Mouse (Mus musculus): ENCODE measurements at regions not wholly inside any gene's neighbourhood (a gene's known extent, or its start where the extent isn't known, plus 50 kb on each side); places are given as distances from the start of the nearest gene placed in this dataset.

- no peak for ATAC-seq (ENCODE audit: insufficient number of reproducible peaks, insufficient read depth, low FRiP score, low TSS enrichment, low read depth)
- Histone ChIP-seq H3K36me3 (no peaks in the 10 kb centered on the region), H3K27me3 (no peaks in the 10 kb centered on the region), H3K4me1 (peaks cover 23% of the 10 kb centered on the region), H3K4me3 (no peak overlapping the region), H3K27ac (no peak overlapping the region), H3K9ac (no peak overlapping the region), H3K4me2 (no peak overlapping the region), H3K9me3 (no peaks in the 10 kb centered on the region)
- 62% methylated on average over 9 of the region's 9 CpGs for WGBS
These were observed 79.4 kb upstream of the Irf2bp2 start for GRCm38 (mm10) chr8:126673038-126673740.

- 90% methylated on average over 11 of the region's 11 CpGs for WGBS
- H3K9me3 ChIP-seq, result no peaks in the 10 kb centered on the region
- H3K36me3 ChIP-seq, result no peaks in the 10 kb centered on the region
- H3K27me3 ChIP-seq, result no peaks in the 10 kb centered on the region
- no peak overlapping the region for H3K4me2 ChIP-seq
- H3K9ac ChIP-seq, result no peak overlapping the region
- no peak overlapping the region for H3K27ac ChIP-seq
- ATAC-seq (ENCODE audit: insufficient number of reproducible peaks, insufficient read depth, low FRiP score, low TSS enrichment, low read depth), result no peak
- peaks cover 38% of the 10 kb centered on the region for H3K4me1 ChIP-seq
- no peak overlapping the region for H3K4me3 ChIP-seq
These were observed 77.8 kb upstream of the Irf2bp2 start for GRCm38 (mm10) chr8:126671594-126671993.

- H3K27ac ChIP-seq, result peak overlapping the region; percentile 99; the same call in 1 of the 2 replicates
- peaks cover 51% of the 10 kb centered on the region for H3K4me1 ChIP-seq
- WGBS, result 74% methylated on average over 9 of the region's 9 CpGs
- H3K9me3 ChIP-seq, result no peaks in the 10 kb centered on the region
- H3K4me2 ChIP-seq, result no peak overlapping the region
- no peaks in the 10 kb centered on the region for H3K27me3 ChIP-seq
- no peak for ATAC-seq (ENCODE audit: insufficient number of reproducible peaks, insufficient read depth, low FRiP score, low TSS enrichment, low read depth)
- H3K36me3 ChIP-seq, result no peaks in the 10 kb centered on the region
- H3K9ac ChIP-seq, result no peak overlapping the region
- H3K4me3 ChIP-seq, result no peak overlapping the region
These were observed 76.1 kb upstream of the Irf2bp2 start for GRCm38 (mm10) chr8:126669919-126670318.

DNA sequence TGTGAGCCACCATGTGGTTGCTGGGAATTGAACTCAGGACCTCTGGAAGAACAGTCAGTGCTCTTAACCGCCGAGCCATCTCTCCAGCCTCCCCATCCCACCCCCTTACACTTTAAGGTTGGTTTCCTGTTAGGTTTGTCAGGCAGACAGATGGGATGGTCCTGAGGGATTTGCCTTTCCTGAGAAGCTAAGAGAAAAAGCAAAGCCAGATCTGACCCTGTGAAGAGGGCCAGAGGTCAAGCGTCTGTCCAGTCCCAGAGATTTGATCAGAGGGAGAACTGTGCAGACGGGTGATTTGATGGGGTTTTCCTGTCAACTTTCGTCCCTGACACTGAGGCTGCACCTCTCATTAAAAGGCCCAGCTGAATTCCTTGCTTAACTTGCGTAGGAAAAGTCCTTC lies 75.4 kb upstream of the Irf2bp2 start:
- no peak overlapping the region for H3K4me2 ChIP-seq
- H3K36me3 ChIP-seq, result no peaks in the 10 kb centered on the region
- peaks cover 59% of the 10 kb centered on the region for H3K4me1 ChIP-seq
- no peak overlapping the region for H3K9ac ChIP-seq
- H3K27me3 ChIP-seq, result no peaks in the 10 kb centered on the region
- WGBS, result 50% methylated on average over 6 of the region's 6 CpGs
- H3K4me3 ChIP-seq, result no peak overlapping the region
- ATAC-seq (ENCODE audit: insufficient number of reproducible peaks, insufficient read depth, low FRiP score, low TSS enrichment, low read depth), result no peak
- H3K9me3 ChIP-seq, result no peaks in the 10 kb centered on the region
- H3K27ac ChIP-seq, result peak overlapping the region; percentile 99; the same call in 1 of the 2 replicates

DNA sequence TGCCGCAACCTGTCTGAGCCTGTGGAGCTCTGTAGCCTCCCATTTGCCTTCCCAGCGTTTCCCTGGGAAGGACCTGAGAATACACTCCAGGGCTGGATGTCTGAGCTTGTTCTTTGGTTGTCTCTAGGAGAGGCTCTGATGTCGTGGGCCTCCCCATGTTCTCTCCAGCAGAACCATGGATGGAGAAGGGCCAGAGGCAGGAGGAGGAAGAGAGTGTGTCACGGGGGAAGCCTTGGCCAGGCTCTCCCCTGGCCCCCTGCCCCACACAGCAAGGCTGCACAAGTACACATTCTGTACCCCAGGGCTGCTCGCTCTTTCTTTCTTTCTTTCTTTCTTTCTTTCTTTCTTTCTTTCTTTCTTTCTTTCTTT lies 74.9 kb upstream of the Irf2bp2 start:
- H3K4me3 ChIP-seq, result no peak overlapping the region
- H3K27me3 ChIP-seq, result no peaks in the 10 kb centered on the region
- ATAC-seq (ENCODE audit: insufficient number of reproducible peaks, insufficient read depth, low FRiP score, low TSS enrichment, low read depth), result no peak
- WGBS, result 60% methylated on average over 5 of the region's 5 CpGs
- H3K36me3 ChIP-seq, result no peaks in the 10 kb centered on the region
- H3K4me2 ChIP-seq, result no peak overlapping the region
- no peaks in the 10 kb centered on the region for H3K9me3 ChIP-seq
- H3K4me1 ChIP-seq, result peaks cover 64% of the 10 kb centered on the region
- peak overlapping the region; percentile 99 for H3K27ac ChIP-seq
- no peak overlapping the region for H3K9ac ChIP-seq

- no peaks in the 10 kb centered on the region for H3K36me3 ChIP-seq
- 39% methylated on average over 16 of the region's 16 CpGs for WGBS
- H3K9ac ChIP-seq, result peak overlapping the region; percentile 12; the same call in 1 of the 2 replicates
These were observed 74.2 kb upstream of the Irf2bp2 start for GRCm38 (mm10) chr8:126667721-126668656.

DNA sequence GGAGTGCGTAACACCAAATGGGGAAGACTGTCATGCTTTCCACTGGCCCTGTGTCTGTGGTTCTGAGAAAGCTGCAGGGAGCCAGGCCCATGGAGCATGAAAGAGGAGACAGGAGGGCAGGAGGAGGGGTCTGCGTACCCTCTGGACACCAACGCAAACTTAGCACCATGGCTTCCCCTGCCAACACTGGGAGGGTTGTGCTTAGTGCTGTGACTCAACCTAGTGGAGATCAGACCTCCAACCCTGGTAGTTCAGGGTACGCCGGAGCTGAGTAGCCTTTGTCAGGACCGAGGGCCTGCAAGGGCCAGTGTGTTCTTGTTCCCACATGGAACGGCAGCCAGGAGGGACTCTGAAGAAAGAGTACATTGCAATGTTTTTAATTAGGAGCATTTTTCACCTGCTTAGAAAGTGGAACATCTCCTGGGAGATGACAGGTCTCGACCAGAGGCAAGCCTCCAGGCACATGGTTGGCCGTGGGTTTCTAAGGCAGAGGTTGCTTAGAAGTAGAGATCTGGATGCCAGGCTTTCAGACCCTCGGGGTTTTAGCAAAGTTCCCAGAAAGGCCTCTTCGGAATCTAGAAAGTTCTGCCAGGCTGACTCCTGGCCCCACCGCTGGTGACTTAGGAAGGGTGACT lies 73.4 kb upstream of the Irf2bp2 start:
- Histone ChIP-seq H3K9me3 (no peaks in the 10 kb centered on the region), H3K4me2 (peak overlapping the region; percentile 52), H3K27ac (peak overlapping the region; percentile 99), H3K27me3 (no peaks in the 10 kb centered on the region), H3K36me3 (no peaks in the 10 kb centered on the region), H3K4me1 (peaks cover 75% of the 10 kb centered on the region), H3K9ac (peak overlapping the region; percentile 56), H3K4me3 (no peak overlapping the region)
- WGBS, result 30% methylated on average over 12 of the region's 12 CpGs
- ATAC-seq (ENCODE audit: insufficient number of reproducible peaks, insufficient read depth, low FRiP score, low TSS enrichment, low read depth), result no peak; the same call in 1 of the 2 replicates

More at GRCm38 (mm10) chr8:126667721-126668656, 74.2 kb upstream of the Irf2bp2 start:
- no peaks in the 10 kb centered on the region for H3K9me3 ChIP-seq
- H3K4me2 ChIP-seq, result no peak overlapping the region; the same call in 1 of the 2 replicates
- no peak; the same call in 1 of the 2 replicates for ATAC-seq (ENCODE audit: insufficient number of reproducible peaks, insufficient read depth, low FRiP score, low TSS enrichment, low read depth)
- H3K27ac ChIP-seq, result peak overlapping the region; percentile 99
- H3K4me1 ChIP-seq, result peaks cover 71% of the 10 kb centered on the region
- H3K4me3 ChIP-seq, result no peak overlapping the region
- H3K27me3 ChIP-seq, result no peaks in the 10 kb centered on the region

DNA sequence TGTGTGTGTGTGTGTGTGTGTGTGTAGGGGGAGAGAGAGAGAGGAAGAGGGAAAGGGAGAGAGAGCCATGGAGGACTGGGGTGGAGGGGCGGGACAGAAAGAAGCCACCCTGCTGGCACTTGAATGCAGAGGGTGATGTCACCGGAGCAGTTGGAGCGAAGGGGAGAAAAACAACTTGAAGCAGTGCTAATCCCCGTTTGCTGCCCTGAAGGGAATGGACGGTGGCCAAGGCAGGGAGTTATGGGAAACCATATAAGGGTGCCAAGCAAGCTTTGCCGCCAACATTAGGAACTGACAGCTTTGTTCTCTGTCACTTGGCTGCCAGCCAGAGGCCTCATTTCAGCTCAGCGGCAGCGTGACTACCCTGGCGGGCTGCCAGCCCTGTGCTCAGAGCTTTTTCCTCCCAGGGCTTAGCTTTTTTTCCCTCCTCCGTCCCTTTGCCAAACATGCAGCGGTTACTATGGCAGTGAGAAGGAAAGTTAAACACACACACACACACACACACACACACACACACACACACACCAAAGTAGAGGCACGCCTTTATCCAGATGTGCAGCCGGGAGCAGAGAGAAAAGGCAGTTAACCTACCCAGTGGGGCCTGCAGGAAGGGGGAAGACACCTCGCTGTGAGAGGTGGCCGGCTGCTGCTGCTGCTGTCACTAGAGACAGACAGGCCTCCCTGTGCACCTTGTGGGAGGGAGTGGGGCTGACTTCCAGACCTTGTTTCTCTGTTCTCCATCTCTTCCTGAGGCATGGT lies 72.7 kb upstream of the Irf2bp2 start:
- Histone ChIP-seq H3K4me3 (no peak overlapping the region), H3K4me2 (peak overlapping the region; percentile 52), H3K27ac (peak overlapping the region; percentile 99), H3K9me3 (no peaks in the 10 kb centered on the region), H3K4me1 (peaks cover 82% of the 10 kb centered on the region), H3K27me3 (no peaks in the 10 kb centered on the region), H3K36me3 (no peaks in the 10 kb centered on the region), H3K9ac (peak overlapping the region; percentile 64)
- under 1% methylated on average over 15 of the region's 15 CpGs for WGBS
- peak; percentile 90 for ATAC-seq (ENCODE audit: insufficient number of reproducible peaks, insufficient read depth, low FRiP score, low TSS enrichment, low read depth)

DNA sequence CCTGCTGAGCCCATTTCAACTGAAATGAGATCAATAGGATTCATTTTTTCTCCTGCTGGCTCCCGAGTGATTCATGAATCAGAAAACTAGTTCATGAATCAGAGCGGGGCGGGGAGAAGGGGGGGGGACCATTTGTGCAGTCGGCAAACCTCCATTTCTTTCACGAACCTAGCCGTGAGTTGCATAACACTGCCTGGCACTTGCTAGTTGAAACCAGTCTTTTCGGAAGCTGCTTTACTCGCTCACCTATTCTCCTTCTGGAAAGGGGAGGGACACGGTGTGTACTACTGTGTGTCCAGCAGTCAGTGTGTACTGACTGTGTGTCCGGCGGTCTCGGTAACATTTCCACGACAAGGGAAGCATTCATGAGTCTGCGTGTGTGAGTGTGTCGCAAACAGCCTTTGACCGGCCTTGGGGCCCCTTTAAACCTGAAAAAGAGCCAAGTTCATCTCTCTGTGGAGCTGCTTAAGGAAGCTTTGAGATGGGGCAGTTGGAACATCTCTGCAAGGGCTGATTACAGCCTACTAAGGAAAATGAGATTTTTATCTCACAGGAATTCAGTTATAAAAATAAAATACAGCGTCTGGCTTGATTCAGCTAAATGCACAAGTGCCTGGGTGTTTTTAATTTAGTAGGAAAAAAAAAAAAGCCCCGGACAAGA lies 71.9 kb upstream of the Irf2bp2 start:
- H3K9ac ChIP-seq, result peak overlapping the region; percentile 64
- peak overlapping the region; percentile 17; the same call in 1 of the 2 replicates for H3K4me3 ChIP-seq
- H3K36me3 ChIP-seq, result no peaks in the 10 kb centered on the region
- WGBS, result 15% methylated on average over 18 of the region's 18 CpGs
- ATAC-seq (ENCODE audit: insufficient number of reproducible peaks, insufficient read depth, low FRiP score, low TSS enrichment, low read depth), result no peak
- H3K9me3 ChIP-seq, result no peaks in the 10 kb centered on the region
- H3K4me2 ChIP-seq, result peak overlapping the region; percentile 52
- no peaks in the 10 kb centered on the region for H3K27me3 ChIP-seq
- H3K4me1 ChIP-seq, result peaks cover 90% of the 10 kb centered on the region
- peak overlapping the region; percentile 99 for H3K27ac ChIP-seq

DNA sequence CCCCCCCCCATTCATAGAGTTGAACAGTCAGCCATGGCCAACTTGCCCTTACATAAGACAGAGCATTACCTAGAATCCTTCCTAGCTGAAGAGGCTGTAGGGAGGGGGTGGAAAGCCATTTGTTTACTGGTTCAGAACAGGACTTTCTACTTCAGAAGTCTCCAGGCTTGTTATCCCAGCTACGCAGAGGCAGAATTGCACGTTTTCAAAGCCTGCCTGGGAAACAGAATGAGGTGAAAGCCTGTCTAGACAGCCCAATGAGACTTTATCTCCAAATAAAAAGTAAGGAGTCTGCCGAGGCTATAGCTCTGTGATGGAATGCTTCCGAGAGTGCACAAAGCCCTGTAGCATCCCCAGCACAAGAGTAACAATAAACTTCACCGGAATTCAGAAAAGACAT lies 71.1 kb upstream of the Irf2bp2 start:
- Histone ChIP-seq H3K9me3 (no peaks in the 10 kb centered on the region), H3K27ac (peak overlapping the region; percentile 99), H3K4me2 (no peak overlapping the region), H3K9ac (no peak overlapping the region), H3K4me1 (peaks cover 96% of the 10 kb centered on the region), H3K27me3 (no peaks in the 10 kb centered on the region), H3K36me3 (no peaks in the 10 kb centered on the region), H3K4me3 (no peak overlapping the region)
- 48% methylated on average over 5 of the region's 5 CpGs for WGBS
- ATAC-seq (ENCODE audit: insufficient number of reproducible peaks, insufficient read depth, low FRiP score, low TSS enrichment, low read depth), result no peak

Measured in embryonic facial prominence, embryonic 13.5 days (tissue).